Mouse (Mus musculus) embryonic facial prominence, embryonic 13.5 days (tissue): ENCODE data around the gene Ftcd. TPM values are rescaled to one million over a fixed set of nuclear protein-coding genes. Genes with fewer than 3 reads are reported as not detected.

Experiments used
- ATAC-seq: fragments of 200-750 bp; cut with Nextera tagmentation; 2 replicates; pipeline ENCODE4 v1.8.0; 2017; ENCODE audit warnings: low read depth; ENCODE audit not compliant: insufficient number of reproducible peaks, insufficient read depth, low FRiP score, low TSS enrichment
- H3K27ac ChIP-seq: fragments of 300-500 bp; sonication (generic); 2 replicates; pipeline ENCODE4 v1.5.1; 2015; ENCODE audit warnings: moderate library complexity, mild to moderate bottlenecking, inconsistent platforms
- H3K27me3 ChIP-seq: fragments of 300-500 bp; sonication (generic); 2 replicates; pipeline ENCODE4 v1.6.1; 2015; ENCODE audit warnings: mild to moderate bottlenecking, inconsistent platforms
- H3K36me3 ChIP-seq: fragments of 300-500 bp; sonication (generic); 2 replicates; pipeline ENCODE4 v1.6.1; 2015; ENCODE audit warnings: mild to moderate bottlenecking, inconsistent platforms
- H3K4me1 ChIP-seq: fragments of 300-500 bp; sonication (generic); 2 replicates; pipeline ENCODE4 v1.6.1; 2015; ENCODE audit warnings: inconsistent platforms
- H3K4me2 ChIP-seq: fragments of 300-500 bp; sonication (generic); 2 replicates; pipeline ENCODE4 v1.6.1; 2015; ENCODE audit warnings: moderate library complexity, mild to moderate bottlenecking, inconsistent platforms
- H3K4me3 ChIP-seq: fragments of 300-500 bp; sonication (generic); 2 replicates; pipeline ENCODE4 v1.5.1; 2015; ENCODE audit warnings: mild to moderate bottlenecking, inconsistent platforms
- H3K9ac ChIP-seq: fragments of 300-500 bp; sonication (generic); 2 replicates; pipeline ENCODE4 v1.6.1; 2015; ENCODE audit warnings: mild to moderate bottlenecking, inconsistent platforms
- H3K9me3 ChIP-seq: fragments of 300-500 bp; sonication (generic); 2 replicates; pipeline ENCODE4 v1.6.1; 2016; ENCODE audit warnings: inconsistent platforms
- WGBS: fragments of 180-500 bp; shearing (Covaris S2); methylation state at CpG from one replicate; pipeline ENCODE4 v1.1.7; 2015; ENCODE audit warnings: mixed read lengths; 5-methylcytosine and 5-hydroxymethylcytosine counted together
- polyA plus RNA-seq: library from polyadenylated mRNA; unstranded; fragments of >200 nt; fragmentation: Nextera tagmentation; extraction: Ambion mirVana; gene quantifications from 2 replicates; pipeline ENCODE4 v1.2.1, GENCODE M21; 2015

Ftcd gene
- polyA plus RNA-seq = 0.73 TPM in 1 of 2 replicates, not detected in the other

DNA sequence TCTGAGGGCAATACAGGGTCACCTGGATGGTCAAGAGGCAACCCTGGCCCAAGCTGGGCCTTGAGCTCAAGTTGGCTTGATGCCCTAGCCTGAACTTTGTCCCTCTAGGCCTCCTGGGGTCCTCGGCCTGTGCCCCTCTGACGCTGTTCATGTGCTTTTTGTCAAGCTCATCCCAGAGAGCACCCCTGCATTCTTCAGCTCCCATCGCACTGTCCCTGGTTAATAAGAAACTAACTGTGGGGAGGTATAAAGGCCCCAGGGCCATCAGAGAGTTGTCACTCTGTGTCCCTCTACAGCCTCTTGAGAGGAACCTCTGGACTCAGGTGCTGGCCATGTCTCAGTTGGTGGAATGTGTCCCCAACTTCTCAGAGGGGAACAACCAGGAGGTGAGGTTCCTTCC, at the start of gene Ftcd:
TSS of gene Ftcd (plus strand) at position 275 of the 400 bp plus-strand sequence.
- H3K9ac ChIP-seq = no peak within 1 kb of the TSS
- H3K36me3 ChIP-seq = no peaks in the 10 kb centered on the region
- H3K4me3 ChIP-seq = no peak within 1 kb of the TSS
- H3K27ac ChIP-seq = no peak within 1 kb of the TSS
- WGBS = 85% methylated on average over 3 of the region's 3 CpGs
- no peak for ATAC-seq
- no peaks in the 10 kb centered on the region for H3K9me3 ChIP-seq
- no peaks in the 10 kb centered on the region for H3K4me1 ChIP-seq
- no peaks in the 10 kb centered on the region for H3K27me3 ChIP-seq
- no peak within 1 kb of the TSS for H3K4me2 ChIP-seq

DNA sequence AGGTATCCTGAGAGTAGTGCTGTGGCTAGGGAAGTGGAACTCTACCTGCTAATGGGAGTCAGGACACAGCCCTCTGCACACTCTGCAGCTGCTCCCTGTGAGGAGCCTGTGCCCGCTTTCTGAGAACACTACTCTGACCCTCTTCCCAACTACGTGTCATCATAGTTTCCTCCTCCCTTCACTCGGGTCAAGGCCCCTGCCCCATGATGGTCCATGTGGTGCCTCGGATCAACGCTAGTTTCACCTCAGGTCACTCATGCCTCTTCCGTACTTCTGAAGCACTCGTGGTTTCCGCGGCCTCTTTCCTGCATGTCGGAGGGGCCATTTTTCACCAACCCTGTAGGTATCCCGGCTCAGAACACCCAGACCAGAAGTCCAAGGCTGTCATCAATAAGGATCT, 44.5 kb upstream of the Ftcd start:
- peak overlapping the region; percentile 71 for H3K4me3 ChIP-seq
- peak; percentile 44; the same call in 1 of the 2 replicates for ATAC-seq
- peak overlapping the region; percentile 8; the same call in 1 of the 2 replicates for H3K27ac ChIP-seq
- H3K27me3 ChIP-seq = no peaks in the 10 kb centered on the region
- H3K9me3 ChIP-seq = no peaks in the 10 kb centered on the region
- peak overlapping the region; percentile 90 for H3K4me2 ChIP-seq
- H3K9ac ChIP-seq = peak overlapping the region; percentile 71
- H3K36me3 ChIP-seq = peaks cover 24% of the 10 kb centered on the region
- 1% methylated on average over 11 of the region's 11 CpGs for WGBS
- H3K4me1 ChIP-seq = peaks cover 20% of the 10 kb centered on the region; the same call in 1 of the 2 replicates

DNA sequence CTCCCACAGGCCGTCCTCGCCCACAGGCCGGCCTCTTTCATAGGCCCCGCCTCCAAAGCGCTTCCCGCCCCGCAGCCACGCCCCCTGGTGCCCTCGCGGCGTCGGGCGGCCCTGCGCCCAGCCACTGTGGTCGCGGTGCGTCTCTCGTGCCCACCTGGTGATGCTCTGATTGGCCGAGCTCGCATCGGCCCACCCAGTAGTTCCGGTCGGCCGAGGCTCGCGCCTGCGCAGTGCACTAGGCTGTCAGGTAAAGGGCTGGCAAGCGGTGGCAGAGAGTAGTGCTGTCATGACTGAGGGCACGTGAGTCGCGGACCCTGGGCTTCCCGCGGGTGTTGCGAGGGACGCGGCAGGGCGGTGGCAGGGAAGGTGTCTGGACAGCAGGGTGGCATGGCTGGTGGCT, 44.1 kb upstream of the Ftcd start, which contains the start of gene Lss:
TSS of gene Lss (plus strand) at position 214 of the 400 bp plus-strand sequence.
- Histone ChIP-seq H3K36me3 (peaks cover 29% of the 10 kb centered on the region), H3K4me1 (peaks cover 20% of the 10 kb centered on the region; the same call in 1 of the 2 replicates), H3K27me3 (no peaks in the 10 kb centered on the region), H3K9ac (peak within 1 kb of the TSS; percentile 81), H3K4me2 (peak within 1 kb of the TSS; percentile 90), H3K4me3 (peak within 1 kb of the TSS; percentile 71), H3K27ac (peak within 1 kb of the TSS; percentile 80), H3K9me3 (no peaks in the 10 kb centered on the region)
- under 1% methylated on average over 37 of the region's 37 CpGs for WGBS
- ATAC-seq = peak; percentile 98

DNA sequence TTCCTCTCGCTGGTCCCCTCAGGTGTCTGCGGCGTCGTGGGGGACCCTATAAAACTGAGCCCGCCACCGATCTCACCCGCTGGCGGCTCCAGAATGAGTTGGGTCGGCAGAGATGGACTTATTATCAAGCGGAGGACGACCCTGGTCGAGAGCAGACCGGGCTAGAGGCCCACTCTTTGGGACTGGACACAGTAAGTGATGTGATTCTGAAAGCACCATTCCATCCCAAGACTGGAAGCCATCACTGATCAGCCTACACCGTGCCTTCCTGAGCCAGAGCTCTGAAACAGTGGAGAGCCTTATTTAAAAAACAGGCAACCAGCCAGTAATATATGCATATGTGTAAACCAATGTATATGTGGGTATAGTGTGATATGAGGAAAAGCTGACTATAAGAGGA, 43.6 kb upstream of the Ftcd start:
- H3K27ac ChIP-seq = peak overlapping the region; percentile 80
- no peaks in the 10 kb centered on the region for H3K9me3 ChIP-seq
- peak overlapping the region; percentile 90 for H3K4me2 ChIP-seq
- peaks cover 20% of the 10 kb centered on the region; the same call in 1 of the 2 replicates for H3K4me1 ChIP-seq
- WGBS = 2% methylated on average over 14 of the region's 14 CpGs
- H3K27me3 ChIP-seq = no peaks in the 10 kb centered on the region
- H3K9ac ChIP-seq = peak overlapping the region; percentile 81
- ATAC-seq = no peak
- peaks cover 33% of the 10 kb centered on the region for H3K36me3 ChIP-seq
- peak overlapping the region; percentile 71 for H3K4me3 ChIP-seq

- no peak overlapping the region for H3K4me2 ChIP-seq
- H3K36me3 ChIP-seq = peaks cover 68% of the 10 kb centered on the region
- H3K9me3 ChIP-seq = no peaks in the 10 kb centered on the region
- no peaks in the 10 kb centered on the region for H3K27me3 ChIP-seq
- WGBS = 95% methylated on average over 7 of the region's 7 CpGs
- no peak overlapping the region for H3K9ac ChIP-seq
- peaks cover 18% of the 10 kb centered on the region; the same call in 1 of the 2 replicates for H3K4me1 ChIP-seq
- H3K4me3 ChIP-seq = no peak overlapping the region
- no peak for ATAC-seq
- no peak overlapping the region for H3K27ac ChIP-seq
These were observed 39.9 kb upstream of the Ftcd start for GRCm38 (mm10) chr10:76535526-76535925.

GRCm38 (mm10) chr10:76537619-76538018, 37.8 kb upstream of the Ftcd start:
- Histone ChIP-seq H3K4me3 (no peak overlapping the region), H3K4me1 (0 out of 2 replicates have a peak, but pooled peaks cover 6% of the 10 kb centered on the region), H3K27ac (no peak overlapping the region), H3K27me3 (no peaks in the 10 kb centered on the region), H3K4me2 (no peak overlapping the region), H3K9me3 (no peaks in the 10 kb centered on the region), H3K36me3 (peaks cover 89% of the 10 kb centered on the region), H3K9ac (no peak overlapping the region)
- no peak for ATAC-seq
- 79% methylated on average over 9 of the region's 9 CpGs for WGBS

GRCm38 (mm10) chr10:76541336-76542085, 33.9 kb upstream of the Ftcd start:
- Histone ChIP-seq H3K27ac (no peak overlapping the region), H3K4me2 (no peak overlapping the region), H3K4me1 (no peaks in the 10 kb centered on the region), H3K9ac (no peak overlapping the region), H3K9me3 (no peaks in the 10 kb centered on the region), H3K36me3 (peaks cover 98% of the 10 kb centered on the region), H3K27me3 (no peaks in the 10 kb centered on the region), H3K4me3 (no peak overlapping the region)
- no peak for ATAC-seq
- WGBS = 93% methylated on average over 11 of the region's 11 CpGs

GRCm38 (mm10) chr10:76542636-76543375, 32.6 kb upstream of the Ftcd start:
- Histone ChIP-seq H3K9me3 (no peaks in the 10 kb centered on the region), H3K27ac (no peak overlapping the region), H3K4me2 (no peak overlapping the region), H3K4me3 (no peak overlapping the region), H3K9ac (no peak overlapping the region), H3K27me3 (no peaks in the 10 kb centered on the region), H3K4me1 (no peaks in the 10 kb centered on the region), H3K36me3 (peaks cover 98% of the 10 kb centered on the region)
- no peak for ATAC-seq
- WGBS = 84% methylated on average over 10 of the region's 10 CpGs

- H3K4me3 ChIP-seq = no peak overlapping the region
- H3K4me2 ChIP-seq = no peak overlapping the region
- no peak overlapping the region for H3K9ac ChIP-seq
- WGBS = 91% methylated on average over 8 of the region's 8 CpGs
- ATAC-seq = no peak
- H3K9me3 ChIP-seq = no peaks in the 10 kb centered on the region
- no peak overlapping the region for H3K27ac ChIP-seq
- H3K4me1 ChIP-seq = no peaks in the 10 kb centered on the region
- peaks cover 100% of the 10 kb centered on the region for H3K36me3 ChIP-seq
- no peaks in the 10 kb centered on the region for H3K27me3 ChIP-seq
These were observed 28.9 kb upstream of the Ftcd start for GRCm38 (mm10) chr10:76546566-76546965.

GRCm38 (mm10) chr10:76548218-76548617, 27.2 kb upstream of the Ftcd start:
- Histone ChIP-seq H3K4me3 (no peak overlapping the region), H3K27ac (no peak overlapping the region), H3K4me2 (no peak overlapping the region), H3K4me1 (no peaks in the 10 kb centered on the region), H3K36me3 (peaks cover 100% of the 10 kb centered on the region), H3K9ac (no peak overlapping the region), H3K9me3 (no peaks in the 10 kb centered on the region), H3K27me3 (no peaks in the 10 kb centered on the region)
- ATAC-seq = no peak
- 94% methylated on average over 8 of the region's 8 CpGs for WGBS

- ATAC-seq = no peak
These were observed 25.0 kb upstream of the Ftcd start for GRCm38 (mm10) chr10:76550458-76550857.

More at GRCm38 (mm10) chr10:76550458-76550857, 25.0 kb upstream of the Ftcd start:
- Histone ChIP-seq H3K27me3 (no peaks in the 10 kb centered on the region), H3K4me3 (no peak overlapping the region), H3K4me1 (no peaks in the 10 kb centered on the region), H3K9me3 (no peaks in the 10 kb centered on the region), H3K4me2 (no peak overlapping the region), H3K27ac (no peak overlapping the region), H3K9ac (no peak overlapping the region), H3K36me3 (peaks cover 94% of the 10 kb centered on the region)
- 86% methylated on average over 5 of the region's 5 CpGs for WGBS
